Mouse (Mus musculus) forebrain, embryonic 11.5 days (tissue): ENCODE data around the gene Speg. TPM values are rescaled to one million over a fixed set of nuclear protein-coding genes. Genes with fewer than 3 reads are reported as not detected.

Experiments used
- ATAC-seq: fragments of 200-750 bp; cut with Nextera tagmentation; replicated peaks from 2 replicates; pipeline ENCODE4 v1.8.0; 2017; ENCODE audit warnings: moderate TSS enrichment; ENCODE audit not compliant: low FRiP score
- DNase-seq: peaks from one replicate; pipeline ENCODE4 v3.0.0-alpha.2; 2017; ENCODE audit warnings: low spot score
- H3K27ac ChIP-seq: fragments of 300-500 bp; sonication (generic); 2 replicates; pipeline ENCODE4 v1.5.1; 2014; ENCODE audit warnings: low read depth, low read length
- H3K27me3 ChIP-seq: fragments of 300-500 bp; sonication (generic); 2 replicates; pipeline ENCODE4 v1.6.1; 2014; ENCODE audit warnings: mild to moderate bottlenecking, low read length, mixed read lengths; ENCODE audit not compliant: control insufficient read depth, insufficient read depth
- H3K36me3 ChIP-seq: fragments of 300-500 bp; sonication (generic); 2 replicates; pipeline ENCODE4 v1.6.1; 2014; ENCODE audit warnings: mild to moderate bottlenecking, low read length, moderate library complexity, mixed read lengths; ENCODE audit not compliant: control insufficient read depth, insufficient read depth
- H3K4me1 ChIP-seq: fragments of 300-500 bp; sonication (generic); replicated peaks from 2 replicates; pipeline ENCODE4 v1.6.1; 2014; ENCODE audit warnings: low read length, mixed read lengths; ENCODE audit not compliant: control insufficient read depth, insufficient read depth
- H3K4me2 ChIP-seq: fragments of 300-500 bp; sonication (generic); 2 replicates; pipeline ENCODE4 v1.6.1; 2014; ENCODE audit warnings: low read depth, mild to moderate bottlenecking, low read length, moderate library complexity, mixed read lengths; ENCODE audit not compliant: severe bottlenecking
- H3K4me3 ChIP-seq: fragments of 300-500 bp; sonication (generic); 2 replicates; pipeline ENCODE4 v1.5.1; 2014; ENCODE audit warnings: low read depth, low read length
- H3K9ac ChIP-seq: fragments of 300-500 bp; sonication (generic); 2 replicates; pipeline ENCODE4 v1.6.1; 2014; ENCODE audit warnings: low read length
- H3K9me3 ChIP-seq: fragments of 300-500 bp; sonication (generic); 2 replicates; pipeline ENCODE4 v1.6.1; 2016; ENCODE audit warnings: low read length, mixed read lengths; ENCODE audit not compliant: control insufficient read depth
- WGBS: fragments of 180-500 bp; shearing (Covaris S2); extraction: QIAGEN DNeasy Blood & Tissue Kit; methylation state at CpG from one replicate; pipeline ENCODE4 v1.1.7; 2014; 5-methylcytosine and 5-hydroxymethylcytosine counted together
- polyA plus RNA-seq: library from polyadenylated mRNA; unstranded; fragments of >200 nt; fragmentation: Nextera tagmentation; extraction: Ambion mirVana; gene quantifications from 2 replicates; pipeline ENCODE4 v1.2.1, GENCODE M21; 2014

Speg gene
- polyA plus RNA-seq, 1 experiment from 2014 or later: 14.1 TPM

- WGBS: 2% methylated on average over 79 of the region's 80 CpGs
- no peaks in the 10 kb centered on the region for H3K9me3 ChIP-seq
- H3K9ac ChIP-seq: no peak within 1 kb of the TSS
- peak within 1 kb of the TSS; percentile 54 for H3K4me2 ChIP-seq
- peaks cover 30% of the 10 kb centered on the region for H3K27me3 ChIP-seq
- DNase-seq (peak; percentile 60), ATAC-seq (no peak)
- H3K36me3 ChIP-seq: no peaks in the 10 kb centered on the region
- H3K4me3 ChIP-seq: peak within 1 kb of the TSS; percentile 25
- peaks cover 4% of the 10 kb centered on the region for H3K4me1 ChIP-seq
- no peak within 1 kb of the TSS for H3K27ac ChIP-seq
Measured at GRCm38 (mm10) chr1:75360112-75361031, 14.7 kb upstream of the Speg start, which contains the start of gene Des. TSS of gene Des (plus strand) at chr1:75360329.

GRCm38 (mm10) chr1:75361123-75361522, 14.0 kb upstream of the Speg start:
- Histone ChIP-seq H3K9ac (no peak overlapping the region), H3K9me3 (no peaks in the 10 kb centered on the region), H3K4me1 (peaks cover 4% of the 10 kb centered on the region), H3K4me3 (no peak overlapping the region), H3K27me3 (peaks cover 30% of the 10 kb centered on the region), H3K36me3 (no peaks in the 10 kb centered on the region), H3K4me2 (no peak overlapping the region; the same call in 1 of the 2 replicates), H3K27ac (no peak overlapping the region)
- 44% methylated on average over 4 of the region's 4 CpGs for WGBS
- ATAC-seq: no peak
- no peak for DNase-seq

- Histone ChIP-seq H3K9me3 (no peaks in the 10 kb centered on the region), H3K4me1 (peaks cover 4% of the 10 kb centered on the region), H3K27ac (no peak overlapping the region), H3K4me2 (no peak overlapping the region), H3K9ac (no peak overlapping the region), H3K36me3 (no peaks in the 10 kb centered on the region), H3K27me3 (peaks cover 30% of the 10 kb centered on the region), H3K4me3 (no peak overlapping the region)
- 29% methylated on average over 4 of the region's 4 CpGs for WGBS
- no peak for DNase-seq
- ATAC-seq: no peak
Measured at GRCm38 (mm10) chr1:75361750-75362149, 13.3 kb upstream of the Speg start.

- H3K4me2 ChIP-seq: no peak overlapping the region
- H3K4me1 ChIP-seq: peaks cover 4% of the 10 kb centered on the region
- DNase-seq: no peak
- peaks cover 29% of the 10 kb centered on the region for H3K27me3 ChIP-seq
- 89% methylated on average over 3 of the region's 3 CpGs for WGBS
- no peak for ATAC-seq
- H3K4me3 ChIP-seq: no peak overlapping the region
- no peaks in the 10 kb centered on the region for H3K36me3 ChIP-seq
- H3K27ac ChIP-seq: no peak overlapping the region
- no peak overlapping the region for H3K9ac ChIP-seq
- no peaks in the 10 kb centered on the region for H3K9me3 ChIP-seq
Measured at GRCm38 (mm10) chr1:75363868-75364267, 11.2 kb upstream of the Speg start.

GRCm38 (mm10) chr1:75365510-75366137, 9.5 kb upstream of the Speg start:
- DNase-seq (no peak), ATAC-seq (no peak)
- no peaks in the 10 kb centered on the region for H3K9me3 ChIP-seq
- no peaks in the 10 kb centered on the region for H3K36me3 ChIP-seq
- H3K4me1 ChIP-seq: peaks cover under 1% of the 10 kb centered on the region; the same call in 1 of the 2 replicates
- H3K27ac ChIP-seq: no peak overlapping the region
- peaks cover 12% of the 10 kb centered on the region for H3K27me3 ChIP-seq
- no peak overlapping the region for H3K4me3 ChIP-seq
- H3K9ac ChIP-seq: no peak overlapping the region
- 86% methylated on average over 14 of the region's 14 CpGs for whole genome bisulfite sequencing
- no peak overlapping the region for H3K4me2 ChIP-seq

GRCm38 (mm10) chr1:75369360-75369983, 5.6 kb upstream of the Speg start:
- no peak overlapping the region for H3K4me2 ChIP-seq
- H3K9me3 ChIP-seq: no peaks in the 10 kb centered on the region
- H3K9ac ChIP-seq: no peak overlapping the region
- ATAC-seq (no peak), DNase-seq (no peak)
- H3K4me3 ChIP-seq: no peak overlapping the region
- WGBS: 48% methylated on average over 25 of the region's 25 CpGs
- H3K4me1 ChIP-seq: no peaks in the 10 kb centered on the region
- H3K27me3 ChIP-seq: peaks cover 4% of the 10 kb centered on the region
- no peaks in the 10 kb centered on the region for H3K36me3 ChIP-seq
- no peak overlapping the region for H3K27ac ChIP-seq

- ATAC-seq (no peak), DNase-seq (no peak)
- no peak overlapping the region for H3K4me3 ChIP-seq
- H3K9me3 ChIP-seq: no peaks in the 10 kb centered on the region
- H3K27me3 ChIP-seq: peaks cover 10% of the 10 kb centered on the region
- H3K9ac ChIP-seq: no peak overlapping the region
- H3K27ac ChIP-seq: no peak overlapping the region
- peaks cover 2% of the 10 kb centered on the region; the same call in 1 of the 2 replicates for H3K4me1 ChIP-seq
- WGBS: 49% methylated on average over 13 of the region's 13 CpGs
- no peaks in the 10 kb centered on the region for H3K36me3 ChIP-seq
- H3K4me2 ChIP-seq: no peak overlapping the region
Measured at GRCm38 (mm10) chr1:75369984-75370660, 5.0 kb upstream of the Speg start.
